Mouse (Mus musculus): ENCODE measurements at regions not wholly inside any gene's neighbourhood (a gene's known extent, or its start where the extent isn't known, plus 50 kb on each side); places are given as distances from the start of the nearest gene placed in this dataset.

GRCm38 (mm10) chr8:116271238-116271637 is 233.5 kb upstream of the Dynlrb2 start:
- Histone ChIP-seq H3K9me3 (ENCODE audit: low read length) (peaks cover 26% of the 10 kb centered on the region), H3K4me1 (replicated peaks; ENCODE audit: low read depth, low read length) (no peaks in the 10 kb centered on the region), H3K4me3 (replicated peaks; ENCODE audit: low read length) (no peak overlapping the region), H3K36me3 (ENCODE audit: insufficient read depth, low read length) (no peaks in the 10 kb centered on the region), H3K27me3 (ENCODE audit: insufficient read depth, low read length) (peaks cover 6% of the 10 kb centered on the region; the same call in 1 of the 2 replicates)
- TF ChIP-seq NANOG (IDR thresholded peaks at IDR 0.05; ENCODE audit: borderline replicate concordance, low read length): no peak
- no peak for TF ChIP-seq CTCF (conservative IDR thresholded peaks at IDR 0.05; ENCODE audit: low read length)
- TF ChIP-seq POU5F1 (IDR thresholded peaks at IDR 0.05; ENCODE audit: borderline replicate concordance, low read length): no peak

- no peak overlapping the region for H3K4me3 ChIP-seq (replicated peaks; ENCODE audit: low read length)
- peaks cover 26% of the 10 kb centered on the region for H3K9me3 ChIP-seq (ENCODE audit: low read length)
- H3K27me3 ChIP-seq (ENCODE audit: insufficient read depth, low read length): peaks cover 5% of the 10 kb centered on the region; the same call in 1 of the 2 replicates
- TF ChIP-seq CTCF (conservative IDR thresholded peaks at IDR 0.05; ENCODE audit: low read length): no peak
- TF ChIP-seq POU5F1 (IDR thresholded peaks at IDR 0.05; ENCODE audit: borderline replicate concordance, low read length): no peak
- peak; percentile 68; the same call in 1 of the 2 replicates for TF ChIP-seq NANOG (IDR thresholded peaks at IDR 0.05; ENCODE audit: borderline replicate concordance, low read length)
- no peaks in the 10 kb centered on the region for H3K36me3 ChIP-seq (ENCODE audit: insufficient read depth, low read length)
- H3K4me1 ChIP-seq (replicated peaks; ENCODE audit: low read depth, low read length): no peaks in the 10 kb centered on the region
Measured at GRCm38 (mm10) chr8:116269393-116269792, 235.4 kb upstream of the Dynlrb2 start.

- Histone ChIP-seq H3K36me3 (ENCODE audit: insufficient read depth, low read length) (no peaks in the 10 kb centered on the region), H3K4me3 (replicated peaks; ENCODE audit: low read length) (no peak overlapping the region), H3K27me3 (ENCODE audit: insufficient read depth, low read length) (peaks cover 3% of the 10 kb centered on the region; the same call in 1 of the 2 replicates), H3K9me3 (ENCODE audit: low read length) (peaks cover 26% of the 10 kb centered on the region), H3K4me1 (replicated peaks; ENCODE audit: low read depth, low read length) (no peaks in the 10 kb centered on the region)
- no peak for TF ChIP-seq POU5F1 (IDR thresholded peaks at IDR 0.05; ENCODE audit: borderline replicate concordance, low read length)
- TF ChIP-seq CTCF (conservative IDR thresholded peaks at IDR 0.05; ENCODE audit: low read length): no peak
- TF ChIP-seq NANOG (IDR thresholded peaks at IDR 0.05; ENCODE audit: borderline replicate concordance, low read length): no peak
Measured at GRCm38 (mm10) chr8:116268685-116269084, 236.1 kb upstream of the Dynlrb2 start.

GRCm38 (mm10) chr8:116268161-116268560 is 236.6 kb upstream of the Dynlrb2 start:
- no peak for TF ChIP-seq CTCF (conservative IDR thresholded peaks at IDR 0.05; ENCODE audit: low read length)
- TF ChIP-seq POU5F1 (IDR thresholded peaks at IDR 0.05; ENCODE audit: borderline replicate concordance, low read length): no peak
- no peak for TF ChIP-seq NANOG (IDR thresholded peaks at IDR 0.05; ENCODE audit: borderline replicate concordance, low read length)
- Histone ChIP-seq H3K36me3 (ENCODE audit: insufficient read depth, low read length) (no peaks in the 10 kb centered on the region), H3K4me1 (replicated peaks; ENCODE audit: low read depth, low read length) (no peaks in the 10 kb centered on the region), H3K9me3 (ENCODE audit: low read length) (peaks cover 26% of the 10 kb centered on the region), H3K4me3 (replicated peaks; ENCODE audit: low read length) (no peak overlapping the region), H3K27me3 (ENCODE audit: insufficient read depth, low read length) (peaks cover 3% of the 10 kb centered on the region; the same call in 1 of the 2 replicates)

- Histone ChIP-seq H3K9me3 (ENCODE audit: low read length) (peaks cover 26% of the 10 kb centered on the region), H3K4me1 (replicated peaks; ENCODE audit: low read depth, low read length) (no peaks in the 10 kb centered on the region), H3K27me3 (ENCODE audit: insufficient read depth, low read length) (peaks cover 3% of the 10 kb centered on the region; the same call in 1 of the 2 replicates), H3K4me3 (replicated peaks; ENCODE audit: low read length) (no peak overlapping the region), H3K36me3 (ENCODE audit: insufficient read depth, low read length) (no peaks in the 10 kb centered on the region)
- no peak for TF ChIP-seq CTCF (conservative IDR thresholded peaks at IDR 0.05; ENCODE audit: low read length)
- TF ChIP-seq POU5F1 (IDR thresholded peaks at IDR 0.05; ENCODE audit: borderline replicate concordance, low read length): no peak
- TF ChIP-seq NANOG (IDR thresholded peaks at IDR 0.05; ENCODE audit: borderline replicate concordance, low read length): no peak
Measured at GRCm38 (mm10) chr8:116267021-116267420, 237.8 kb upstream of the Dynlrb2 start.

GRCm38 (mm10) chr8:116265591-116265990 is 239.2 kb upstream of the Dynlrb2 start:
- Histone ChIP-seq H3K36me3 (ENCODE audit: insufficient read depth, low read length) (no peaks in the 10 kb centered on the region), H3K4me1 (replicated peaks; ENCODE audit: low read depth, low read length) (no peaks in the 10 kb centered on the region), H3K9me3 (ENCODE audit: low read length) (peaks cover 26% of the 10 kb centered on the region), H3K27me3 (ENCODE audit: insufficient read depth, low read length) (peaks cover 3% of the 10 kb centered on the region; the same call in 1 of the 2 replicates), H3K4me3 (replicated peaks; ENCODE audit: low read length) (no peak overlapping the region)
- no peak for TF ChIP-seq CTCF (conservative IDR thresholded peaks at IDR 0.05; ENCODE audit: low read length)
- no peak for TF ChIP-seq POU5F1 (IDR thresholded peaks at IDR 0.05; ENCODE audit: borderline replicate concordance, low read length)
- no peak for TF ChIP-seq NANOG (IDR thresholded peaks at IDR 0.05; ENCODE audit: borderline replicate concordance, low read length)

GRCm38 (mm10) chr8:116264078-116264477 is 240.7 kb upstream of the Dynlrb2 start:
- Histone ChIP-seq H3K4me3 (replicated peaks; ENCODE audit: low read length) (no peak overlapping the region), H3K27me3 (ENCODE audit: insufficient read depth, low read length) (no peaks in the 10 kb centered on the region), H3K4me1 (replicated peaks; ENCODE audit: low read depth, low read length) (no peaks in the 10 kb centered on the region), H3K36me3 (ENCODE audit: insufficient read depth, low read length) (no peaks in the 10 kb centered on the region), H3K9me3 (ENCODE audit: low read length) (peaks cover 15% of the 10 kb centered on the region)
- TF ChIP-seq NANOG (IDR thresholded peaks at IDR 0.05; ENCODE audit: borderline replicate concordance, low read length) (no peak), CTCF (conservative IDR thresholded peaks at IDR 0.05; ENCODE audit: low read length) (no peak), POU5F1 (IDR thresholded peaks at IDR 0.05; ENCODE audit: borderline replicate concordance, low read length) (no peak)

- peaks cover 4% of the 10 kb centered on the region; the same call in 1 of the 2 replicates for H3K27me3 ChIP-seq (ENCODE audit: insufficient read depth, low read length)
- no peaks in the 10 kb centered on the region for H3K36me3 ChIP-seq (ENCODE audit: insufficient read depth, low read length)
- H3K4me1 ChIP-seq (replicated peaks; ENCODE audit: low read depth, low read length): no peaks in the 10 kb centered on the region
- no peaks in the 10 kb centered on the region for H3K9me3 ChIP-seq (ENCODE audit: low read length)
- TF ChIP-seq POU5F1 (IDR thresholded peaks at IDR 0.05; ENCODE audit: borderline replicate concordance, low read length) (no peak), NANOG (IDR thresholded peaks at IDR 0.05; ENCODE audit: borderline replicate concordance, low read length) (no peak), CTCF (conservative IDR thresholded peaks at IDR 0.05; ENCODE audit: low read length) (no peak)
- H3K4me3 ChIP-seq (replicated peaks; ENCODE audit: low read length): no peak overlapping the region
Measured at GRCm38 (mm10) chr8:116261286-116261685, 243.5 kb upstream of the Dynlrb2 start.

- TF ChIP-seq POU5F1 (IDR thresholded peaks at IDR 0.05; ENCODE audit: borderline replicate concordance, low read length) (no peak), CTCF (conservative IDR thresholded peaks at IDR 0.05; ENCODE audit: low read length) (no peak), NANOG (IDR thresholded peaks at IDR 0.05; ENCODE audit: borderline replicate concordance, low read length) (no peak)
- Histone ChIP-seq H3K4me1 (replicated peaks; ENCODE audit: low read depth, low read length) (no peaks in the 10 kb centered on the region), H3K9me3 (ENCODE audit: low read length) (no peaks in the 10 kb centered on the region), H3K36me3 (ENCODE audit: insufficient read depth, low read length) (no peaks in the 10 kb centered on the region), H3K27me3 (ENCODE audit: insufficient read depth, low read length) (peaks cover 4% of the 10 kb centered on the region; the same call in 1 of the 2 replicates), H3K4me3 (replicated peaks; ENCODE audit: low read length) (no peak overlapping the region)
Measured at GRCm38 (mm10) chr8:116255398-116255797, 249.4 kb upstream of the Dynlrb2 start.

Data from E14TG2a.4 (cell line).